8 mouse cellular contexts compared by ENCODE assay signal in genomic region chr4:118265557-118265956, GRCm38 (mm10). TPM values are rescaled to one million over a fixed set of nuclear protein-coding genes. Genes with fewer than 3 reads are reported as not detected.
A peak's percentile ranks its signal among the peaks of the same experiment; 100 is the strongest.
DNase-seq lines count a peak whose midpoint lies in the region; ATAC-seq lines count a peak whose summit lies in the region.

No protein-coding gene starts in this region.

- 51% methylated on average over 15 of the region's 15 CpGs for WGBS in hindbrain, embryonic 10.5 days
- WGBS in midbrain, embryonic 11.5 days: 53% methylated on average over 15 of the region's 15 CpGs

- peaks cover 83% of the 10 kb centered on the region for H3K4me1 ChIP-seq in hindbrain, embryonic 10.5 days (replicated peaks)
- peaks cover 35% of the 10 kb centered on the region for H3K4me1 ChIP-seq in midbrain, embryonic 11.5 days (ENCODE audit: control insufficient read depth, insufficient read depth, low read length)

- no peak for ATAC-seq in midbrain, embryonic 11.5 days (ENCODE audit: low FRiP score)

- H3K9ac ChIP-seq in midbrain, embryonic 11.5 days (ENCODE audit: low read length): 0 out of 2 replicates have a peak overlapping the region, but pooled peaks have one; percentile 31

- no peaks in the 10 kb centered on the region for H3K27me3 ChIP-seq in hindbrain, embryonic 10.5 days (ENCODE audit: insufficient read depth, poor library complexity, severe bottlenecking)
- H3K27me3 ChIP-seq in midbrain, embryonic 11.5 days (ENCODE audit: control insufficient read depth, insufficient read depth, low read length): no peaks in the 10 kb centered on the region

- peak overlapping the region; percentile 77 for H3K27ac ChIP-seq in hindbrain, embryonic 10.5 days
- H3K27ac ChIP-seq in midbrain, embryonic 11.5 days (ENCODE audit: low read depth, low read length): 0 out of 2 replicates have a peak overlapping the region, but pooled peaks have one; percentile 32

- peaks cover 86% of the 10 kb centered on the region for H3K36me3 ChIP-seq in hindbrain, embryonic 10.5 days
- H3K36me3 ChIP-seq in midbrain, embryonic 11.5 days (ENCODE audit: control insufficient read depth, insufficient read depth, low read length): peaks cover 12% of the 10 kb centered on the region

- H3K4me3 ChIP-seq in hindbrain, embryonic 10.5 days: 0 out of 2 replicates have a peak overlapping the region, but pooled peaks have one; percentile 9
- no peak overlapping the region for H3K4me3 ChIP-seq in midbrain, embryonic 11.5 days (ENCODE audit: low read depth, low read length)

- no peak overlapping the region for H3K4me2 ChIP-seq in midbrain, embryonic 11.5 days

- H3K9me3 ChIP-seq in hindbrain, embryonic 10.5 days: no peaks in the 10 kb centered on the region
- H3K9me3 ChIP-seq in midbrain, embryonic 11.5 days (ENCODE audit: control insufficient read depth, low read length): no peaks in the 10 kb centered on the region

- DNase-seq in kidney, adult 18-20 months: peak; percentile 34
- no peak for DNase-seq in kidney, adult 9 months
- DNase-seq in adrenal gland, postnatal 14 days: peak; percentile 74
- peak; percentile 12 for DNase-seq in hindbrain, embryonic 10.5 days (ENCODE audit: low spot score)
- DNase-seq in midbrain, embryonic 11.5 days (ENCODE audit: low spot score, missing footprints): no peak
- no peak for DNase-seq in thymus, adult 18-20 months
- DNase-seq in thymus, postnatal 36 days: no peak
- no peak for DNase-seq in ovary, postnatal 10 days (ENCODE audit: low spot score)

RNA-seq across cellular contexts. Expression of gene Ptprf, which starts 25.6 kb away (rescaled TPM):
- total RNA-seq in adrenal gland, postnatal 14 days (2021): 63.5 and 64.3 TPM in 2 replicates
- 104 and 106 TPM in 2 replicates for polyA plus RNA-seq in hindbrain, embryonic 10.5 days (2016; fragmentation: Nextera tagmentation; extraction: Ambion mirVana)
- 60.1 and 63.5 TPM in 2 replicates for polyA plus RNA-seq in midbrain, embryonic 11.5 days (2014; fragmentation: Nextera tagmentation; extraction: Ambion mirVana)

Comparison
In these comparisons a context has a peak if more than half of its experiments do, and no peak if none do; other contexts are left out.
1. DNase-seq: peak in kidney, adult 18-20 months (single experiment), adrenal gland, postnatal 14 days (single experiment) and hindbrain, embryonic 10.5 days (single experiment); none in kidney, adult 9 months (single experiment), midbrain, embryonic 11.5 days (single experiment), thymus, adult 18-20 months (0 of 2), thymus, postnatal 36 days (0 of 2) and ovary, postnatal 10 days (single experiment).